Mouse (Mus musculus) macrophage (primary cell): ENCODE measurements around the gene Cts6. TPM values are rescaled to one million over a fixed set of nuclear protein-coding genes. Genes with fewer than 3 reads are reported as not detected.
"Not testable (repeated sequence)": the region's sequence is repeated elsewhere in the genome, so short reads cannot be mapped to it uniquely, and the experiment has no call there.

Source experiments
- H3K27ac ChIP-seq: fragments of 350-480 bp; formaldehyde crosslinking; 2 replicates; pipeline ENCODE4 v1.9.0; 2021
- H3K36me3 ChIP-seq: fragments of 350-480 bp; formaldehyde crosslinking; 2 replicates; pipeline ENCODE4 v1.9.0; 2021; ENCODE audit errors: inconsistent target
- H3K4me3 ChIP-seq: fragments of 350-480 bp; formaldehyde crosslinking; 2 replicates; pipeline ENCODE4 v1.9.0; 2021; ENCODE audit errors: inconsistent target
- H3K79me2 ChIP-seq: fragments of 350-480 bp; formaldehyde crosslinking; 2 replicates; pipeline ENCODE4 v1.9.0; 2021; ENCODE audit errors: inconsistent target
- WGBS: methylation state at CpG from one replicate; pipeline ENCODE4 v1.1.7; 2026; ENCODE audit warnings: inconsistent platforms; ENCODE audit not compliant: missing documents; 5-methylcytosine and 5-hydroxymethylcytosine counted together
- polyA plus RNA-seq: library from polyadenylated mRNA; stranded (reverse); fragments of 250-400 nt; gene quantifications from 3 replicates; pipeline ENCODE4 v1.2.4, GENCODE M21; 2018; ENCODE audit warnings: inconsistent platforms
- total RNA-seq, 78 experiments: library from RNA; depleted of rRNA; stranded (reverse); fragments of 250-400 nt; gene quantifications; 1 replicate in 9 of 78; 2 replicates in 24 of 78; 3 replicates in 43 of 78; 4 replicates in 2 of 78; pipeline ENCODE4 v1.2.4; 2018; ENCODE audit warnings: inconsistent platforms in 56 of 78

The Cts6 gene
- total RNA-seq (2018; cell fraction: chromatin; rRNA removed) = not detected
- not detected for total RNA-seq (2018; cell fraction: cytosol; rRNA removed)
- total RNA-seq (2018; cell fraction: nucleus; rRNA removed) = not detected
- not detected in 3 replicates for polyA plus RNA-seq

DNA sequence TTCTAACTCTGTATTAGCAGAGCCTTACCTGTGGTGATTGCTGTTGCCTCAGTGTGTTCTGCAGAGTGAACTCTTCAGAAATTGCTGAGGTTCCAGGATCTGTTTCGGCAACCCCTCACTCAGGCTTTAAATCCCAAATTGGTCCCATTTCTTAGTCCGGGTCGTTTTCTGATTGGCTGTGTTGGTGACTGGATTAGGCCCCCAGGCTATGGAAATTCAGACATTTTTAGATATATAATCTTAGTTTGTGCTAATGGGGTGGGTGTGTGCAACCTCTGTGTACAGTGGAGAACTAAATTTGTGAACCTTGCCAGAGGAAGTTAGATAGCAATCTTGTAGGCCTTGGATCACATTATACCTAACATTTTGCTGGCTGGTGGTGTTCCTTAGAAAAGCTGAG, at the start of gene Cts6:
Cts6 (minus strand) TSS at position 101 of the 400 bp plus-strand sequence.
- no peaks in the 10 kb centered on the region for H3K79me2 ChIP-seq
- H3K36me3 ChIP-seq = no peaks in the 10 kb centered on the region
- no peak within 1 kb of the TSS for H3K4me3 ChIP-seq
- 97% methylated on average over 3 of the region's 3 CpGs for WGBS
- no peak within 1 kb of the TSS for H3K27ac ChIP-seq

DNA sequence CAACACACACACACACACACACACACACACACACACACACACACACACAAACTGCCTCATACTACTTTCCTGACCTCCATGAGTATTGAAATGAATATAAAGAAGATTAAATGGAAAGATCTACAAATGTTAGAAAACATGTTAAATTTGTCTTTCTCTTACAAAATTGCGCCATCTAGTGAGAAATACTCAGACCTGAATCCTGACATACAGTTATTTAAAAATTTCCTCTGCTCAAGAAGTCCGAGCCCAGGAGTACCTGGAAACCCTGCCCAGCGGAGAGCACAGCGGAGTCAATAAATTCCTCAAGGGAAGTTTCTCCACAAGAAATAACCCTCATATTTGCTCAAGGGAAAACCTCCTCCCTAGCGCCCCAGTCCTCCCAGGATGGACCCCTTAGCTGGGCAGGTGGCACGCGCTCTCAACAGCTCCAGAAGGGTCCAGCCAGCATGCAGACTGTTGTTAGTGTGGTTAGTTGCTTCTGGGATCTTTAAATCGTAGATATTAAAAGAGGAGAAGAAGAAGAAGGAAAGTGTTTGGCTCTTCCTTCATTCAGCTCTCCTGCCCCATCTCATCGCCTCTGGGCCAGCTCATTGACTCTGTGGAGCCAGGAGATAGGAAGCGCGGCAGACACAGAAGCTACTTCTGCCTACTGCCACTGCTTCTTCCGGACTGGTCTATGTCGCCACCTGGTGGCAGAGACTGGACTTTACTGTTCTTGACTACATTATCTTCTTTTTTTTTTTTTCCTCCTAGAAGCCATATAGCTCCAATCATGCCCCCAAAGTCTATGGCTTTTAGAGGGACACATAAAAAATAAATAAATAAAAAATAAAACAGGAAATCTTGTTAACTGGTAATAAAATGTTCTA, 38.1 kb upstream of the Cts6 start:
- Histone ChIP-seq H3K27ac (no peak overlapping the region), H3K36me3 (no peaks in the 10 kb centered on the region), H3K79me2 (no peaks in the 10 kb centered on the region), H3K4me3 (no peak overlapping the region)
- 39% methylated on average over 13 of the region's 13 CpGs for WGBS

GRCm38 (mm10) chr13:61185151-61185933, 17.9 kb downstream of the Cts6 start:
- H3K4me3 ChIP-seq, H3K27ac ChIP-seq, H3K36me3 ChIP-seq, H3K79me2 ChIP-seq: not testable (repeated sequence)
- WGBS = 76% methylated on average over 5 of the region's 5 CpGs

GRCm38 (mm10) chr13:61164622-61165021, 38.6 kb downstream of the Cts6 start:
- 84% methylated on average over 4 of the region's 4 CpGs for WGBS
- Histone ChIP-seq H3K79me2 (no peaks in the 10 kb centered on the region), H3K36me3 (no peaks in the 10 kb centered on the region)

DNA sequence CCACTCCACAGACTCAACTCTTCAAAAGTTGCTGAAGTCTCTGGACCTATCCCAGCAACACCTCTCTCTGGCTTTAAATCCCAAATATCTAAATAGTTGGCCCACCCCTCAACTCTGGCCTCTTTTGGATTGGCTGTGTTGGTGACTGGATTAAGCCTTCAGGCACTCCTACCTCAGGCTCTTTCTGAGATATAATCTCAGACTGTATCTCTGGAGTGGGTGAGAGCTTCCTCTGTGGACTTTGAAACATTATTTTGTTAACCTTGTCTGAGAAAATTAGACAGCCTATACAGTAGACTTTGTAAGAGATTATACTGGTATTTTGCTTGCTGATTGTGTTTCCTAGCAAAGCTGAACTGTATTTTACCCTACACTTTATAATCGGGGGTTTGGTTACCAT, 39.1 kb downstream of the Cts6 start, which contains the start of gene Ctsr:
Ctsr (minus strand) TSS at position 101 of the 400 bp plus-strand sequence.
- WGBS = 80% methylated on average over 1 of the region's 1 CpGs
- Histone ChIP-seq H3K4me3 (no peak within 1 kb of the TSS), H3K27ac (no peak within 1 kb of the TSS)

More at GRCm38 (mm10) chr13:61164622-61165021, 38.6 kb downstream of the Cts6 start:
- Histone ChIP-seq H3K4me3 (no peak overlapping the region), H3K27ac (no peak overlapping the region)

More for the DNA sequence above, 39.1 kb downstream of the Cts6 start, which contains the start of gene Ctsr:
- no peaks in the 10 kb centered on the region for H3K79me2 ChIP-seq
- no peaks in the 10 kb centered on the region for H3K36me3 ChIP-seq

Other genes starting within 250 kb of the Cts6 start
- gene Ctsj, start 197.5 kb downstream of the Cts6 start, polyA plus RNA-seq = not detected in 3 replicates
- gene Ctsq, start 162.8 kb downstream of the Cts6 start, polyA plus RNA-seq = not detected in 3 replicates
- gene Ctsr, start 39.2 kb downstream of the Cts6 start, polyA plus RNA-seq = not detected in 3 replicates
- gene Cts8, start 51.9 kb upstream of the Cts6 start, polyA plus RNA-seq = not detected in 3 replicates
- gene Gm49398, start 85.4 kb upstream of the Cts6 start, polyA plus RNA-seq = not detected in 3 replicates
- gene Cts7, start 154.8 kb upstream of the Cts6 start, polyA plus RNA-seq = not detected in 3 replicates